Mouse (Mus musculus): ENCODE data around the gene Tirap. TPM values are rescaled to one million over a fixed set of nuclear protein-coding genes. Genes with fewer than 3 reads are reported as not detected.

The Tirap gene
- total RNA-seq (2021) = 1 to 10 TPM; 6.5 to 6.6 TPM

- intact Hi-C loops (cut with DNase I) = loop anchor here (5.0 kb wide), 1 partner anchor 337 kb away; no protein-coding TSS in a partner anchor
- peak; percentile 95 to 96 for DNase-seq
Measured at GRCm38 (mm10) chr9:35199772-35200471, at the start of gene Tirap, which contains the start of gene Srpr. Gene Tirap (minus strand): TSS chr9:35200291. Gene Srpr (plus strand): TSS chr9:35200175.

DNA sequence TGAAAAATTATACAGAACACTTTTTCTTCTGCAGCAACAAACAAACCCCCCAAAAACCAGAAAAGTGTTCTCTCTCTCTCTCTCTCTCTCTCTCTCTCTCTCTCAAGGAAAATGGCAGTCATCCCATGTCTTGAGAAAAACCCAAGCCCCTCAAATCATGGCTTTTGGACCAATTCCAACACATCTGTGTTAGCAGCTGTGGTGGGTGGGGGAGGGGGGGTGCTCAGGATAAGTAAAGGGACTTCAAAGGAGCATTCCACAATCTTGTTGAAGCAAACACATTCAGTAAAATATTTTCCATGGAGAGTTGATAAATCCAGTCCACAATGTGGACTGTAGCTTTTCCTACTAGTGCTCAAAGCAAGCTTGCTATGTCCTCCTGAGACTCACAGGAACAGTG is 49.4 kb upstream of the Tirap start:
- DNase-seq = no peak
- intact Hi-C loops (cut with DNase I) = no loop called here

DNA sequence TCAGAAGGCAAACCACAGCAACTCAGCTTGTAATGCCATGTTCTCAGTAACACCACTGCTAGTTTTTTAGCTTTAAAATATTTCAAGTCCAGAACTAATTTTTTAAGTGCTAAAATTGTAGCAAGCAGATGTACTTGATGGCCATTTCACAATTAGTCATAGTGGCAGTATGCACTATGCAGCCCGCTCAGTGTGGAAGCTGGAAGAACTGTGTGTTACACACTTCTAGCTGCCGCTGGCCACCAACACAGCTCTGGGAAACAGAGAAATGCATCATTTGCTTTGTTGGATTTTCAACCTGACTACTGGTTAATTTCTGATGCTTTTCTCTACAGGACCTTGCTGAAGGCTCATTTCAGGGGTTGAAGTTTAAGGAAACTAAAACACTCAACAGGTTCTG is 47.3 kb upstream of the Tirap start:
- intact Hi-C loops (cut with DNase I) = no loop called here

DNA sequence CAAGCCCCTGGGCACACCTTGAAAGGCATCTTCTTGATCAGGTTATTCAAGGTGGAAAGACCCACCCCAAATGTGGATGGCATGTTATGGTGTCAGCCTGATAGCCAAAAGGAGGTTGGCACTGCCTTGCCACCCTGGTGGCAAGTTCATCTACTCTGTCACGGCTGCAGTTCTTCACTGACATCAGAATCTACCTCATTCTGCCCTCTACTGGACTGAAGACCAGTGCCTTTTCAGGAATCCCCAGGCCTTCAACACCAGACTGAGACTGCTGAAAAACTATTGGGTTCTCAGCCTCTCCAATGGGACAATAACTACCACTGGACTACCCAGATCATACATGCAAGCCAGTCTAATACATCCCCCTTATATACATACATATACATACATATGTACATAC is 39.6 kb upstream of the Tirap start:
- no peak for DNase-seq
- intact Hi-C loops (cut with DNase I) = no loop called here

More for the DNA sequence above, 47.3 kb upstream of the Tirap start:
- DNase-seq = no peak

GRCm38 (mm10) chr9:35238915-35239571 is 39.0 kb upstream of the Tirap start:
- intact Hi-C loops (cut with DNase I) = no loop called here
- no peak for DNase-seq

- intact Hi-C loops (cut with DNase I) = no loop called here
Measured at GRCm38 (mm10) chr9:35238371-35238770, 38.3 kb upstream of the Tirap start.

GRCm38 (mm10) chr9:35235996-35236395 is 35.9 kb upstream of the Tirap start:
- intact Hi-C loops (cut with DNase I) = no loop called here
- DNase-seq = no peak

More at GRCm38 (mm10) chr9:35238371-35238770, 38.3 kb upstream of the Tirap start:
- DNase-seq = no peak

DNA sequence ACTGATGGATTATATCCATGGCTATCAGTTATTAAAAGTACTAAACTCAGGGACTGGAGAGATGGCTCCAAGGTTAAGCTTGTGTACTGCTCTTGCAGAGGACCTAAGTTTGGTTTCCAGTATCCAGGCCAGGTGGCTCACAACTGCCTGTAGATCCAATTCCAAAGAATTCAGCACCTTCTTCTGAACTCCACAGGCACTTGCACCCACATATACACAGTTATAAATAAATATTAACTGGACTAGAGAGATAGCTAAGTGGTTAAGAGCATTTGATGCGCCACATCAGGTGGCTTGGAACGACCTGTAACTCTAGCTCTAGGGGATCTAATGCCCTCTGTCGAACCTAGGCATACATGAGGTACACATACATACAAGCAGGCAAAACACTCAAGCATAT is 28.6 kb upstream of the Tirap start:
- intact Hi-C loops (cut with DNase I) = no loop called here
- no peak for DNase-seq

GRCm38 (mm10) chr9:35223466-35223865 is 23.4 kb upstream of the Tirap start:
- intact Hi-C loops (cut with DNase I) = no loop called here
- DNase-seq = no peak

DNA sequence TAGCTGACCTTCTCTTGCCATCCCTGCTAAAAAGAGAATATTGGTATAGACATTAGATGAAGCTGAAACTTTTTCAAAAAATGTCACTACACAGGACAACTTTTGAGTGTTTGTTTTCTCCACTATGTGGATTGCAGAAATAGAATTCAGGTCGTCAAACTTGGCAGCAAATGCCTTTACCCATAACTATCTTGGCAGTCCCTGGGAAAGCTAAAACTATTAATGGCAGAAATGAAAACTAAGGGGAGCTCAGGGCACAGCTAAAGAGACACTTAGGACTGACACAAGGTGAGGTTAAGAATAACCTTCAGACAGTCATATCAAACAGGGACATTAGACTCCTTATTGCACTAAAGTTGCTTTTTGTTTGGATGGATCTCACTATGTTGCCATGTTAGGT is 17.9 kb upstream of the Tirap start:
- intact Hi-C loops (cut with DNase I) = no loop called here
- DNase-seq = no peak

GRCm38 (mm10) chr9:35211573-35212511 is 11.8 kb upstream of the Tirap start:
- no peak for DNase-seq
- intact Hi-C loops (cut with DNase I) = loop anchor here (1.0 kb wide), 1 partner anchor 55 kb away; the partner anchor contains the start of genes Fam118b and Rpusd4

DNA sequence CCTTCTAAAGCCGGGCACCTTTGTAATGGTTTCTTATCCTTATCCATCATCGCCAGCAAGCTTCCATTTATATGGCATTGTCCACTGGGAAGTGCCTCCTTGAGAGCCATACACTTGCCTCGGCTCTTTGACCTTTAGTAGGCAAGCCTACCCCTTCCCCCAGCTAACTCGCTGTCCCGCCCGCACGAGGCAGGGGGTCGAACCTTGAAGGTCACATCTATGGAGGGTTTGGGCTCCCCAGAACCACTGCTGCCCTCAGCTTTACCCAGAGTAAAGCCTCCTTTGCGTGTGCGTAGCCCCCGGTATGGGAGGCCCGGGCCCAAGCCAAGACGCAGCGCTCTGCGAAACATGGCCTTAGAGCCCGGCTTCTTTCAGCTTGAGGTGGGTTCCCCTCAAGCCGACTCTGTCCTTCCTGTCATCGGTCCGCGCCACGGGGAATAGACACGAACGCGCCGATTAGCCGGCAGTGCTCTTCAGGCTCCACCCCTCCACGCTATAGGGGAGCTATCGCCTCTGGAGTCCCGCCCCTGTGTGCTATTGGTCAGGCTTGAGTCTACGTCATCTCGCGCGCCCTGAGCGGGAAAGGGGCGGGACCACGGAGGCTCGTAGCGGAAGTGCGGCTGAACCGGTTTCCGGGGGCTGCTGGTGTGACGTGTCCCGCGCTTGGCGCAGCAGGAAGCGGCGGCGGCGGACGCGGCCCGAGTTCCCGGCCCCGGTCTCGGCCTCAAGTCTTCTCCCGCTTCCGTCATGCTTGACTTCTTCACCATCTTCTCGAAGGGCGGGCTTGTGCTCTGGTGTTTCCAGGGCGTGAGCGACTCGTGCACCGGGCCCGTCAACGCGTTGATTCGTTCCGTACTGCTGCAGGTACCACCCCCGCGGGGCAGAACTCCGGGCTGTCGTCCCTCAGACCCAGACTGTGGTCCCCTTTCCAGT is 10.7 kb upstream of the Tirap start, which contains the start of gene Foxred1:
Gene Foxred1, minus strand, starts transcription at position 514 of the 933 bp plus-strand sequence.
- DNase-seq = peak; percentile 98
- intact Hi-C loops (cut with DNase I) = loop anchor here (1.0 kb wide), 1 partner anchor 56 kb away; the partner anchor contains the start of genes Fam118b and Rpusd4

GRCm38 (mm10) chr9:35204421-35204820 is 4.3 kb upstream of the Tirap start:
- intact Hi-C loops (cut with DNase I) = loop anchor here (5.0 kb wide), 1 partner anchor 333 kb away; no protein-coding TSS in a partner anchor
- DNase-seq = no peak

DNA sequence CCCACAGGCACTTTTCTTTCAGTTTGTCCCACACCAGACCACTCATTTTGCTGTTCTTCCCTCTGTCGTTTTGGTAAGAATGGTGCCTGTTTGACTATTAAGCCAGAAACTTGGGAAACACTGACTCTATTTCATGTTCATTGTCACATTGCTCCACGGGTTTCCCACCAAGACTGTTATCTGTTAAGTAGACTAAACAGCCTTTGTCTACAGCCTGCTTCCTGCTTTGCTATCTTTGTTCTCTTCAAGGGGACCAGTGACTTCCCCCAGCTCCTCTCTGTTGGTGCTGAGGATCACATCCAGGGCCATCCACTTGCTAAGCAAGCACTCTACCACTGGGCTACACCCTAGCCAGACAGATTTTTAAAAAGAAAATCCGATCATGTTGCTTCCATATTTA is 3.4 kb upstream of the Tirap start:
- no peak for DNase-seq
- intact Hi-C loops (cut with DNase I) = loop anchor here (5.0 kb wide), 1 partner anchor 334 kb away; no protein-coding TSS in a partner anchor

DNA sequence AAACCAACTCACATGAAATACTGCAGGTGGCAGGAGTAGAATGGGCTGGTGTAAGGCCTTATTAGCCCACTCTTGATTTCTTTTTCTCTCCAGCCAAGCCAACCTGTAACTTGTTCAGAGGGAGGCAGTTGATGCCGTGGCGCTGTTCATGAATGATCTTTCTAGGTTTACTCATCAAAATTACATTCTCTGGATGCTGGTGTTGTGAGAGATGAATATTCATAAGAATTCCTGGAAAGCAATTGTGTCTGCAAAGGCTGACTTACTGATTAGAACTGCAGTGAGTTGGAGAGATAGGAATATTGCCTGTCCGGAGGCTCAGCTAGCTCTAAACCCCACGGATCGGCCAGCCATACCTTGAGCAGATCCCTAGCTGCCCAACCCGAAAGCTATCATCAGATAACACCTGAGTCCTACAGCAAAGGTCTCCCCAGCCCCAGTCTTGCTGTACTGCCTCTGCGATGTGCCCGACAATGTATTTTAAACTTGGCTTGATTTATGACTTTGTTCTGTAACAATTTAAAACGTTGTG is 504 bp upstream of the Tirap start:
- no peak for DNase-seq
- intact Hi-C loops (cut with DNase I) = loop anchor here (5.0 kb wide), 1 partner anchor 337 kb away; no protein-coding TSS in a partner anchor

- DNase-seq = no peak
- intact Hi-C loops (cut with DNase I) = no loop called here
Measured at GRCm38 (mm10) chr9:35198945-35199771, 933 bp downstream of the Tirap start.

GRCm38 (mm10) chr9:35198351-35198750 is 1.7 kb downstream of the Tirap start:
- DNase-seq = no peak
- intact Hi-C loops (cut with DNase I) = no loop called here

DNA sequence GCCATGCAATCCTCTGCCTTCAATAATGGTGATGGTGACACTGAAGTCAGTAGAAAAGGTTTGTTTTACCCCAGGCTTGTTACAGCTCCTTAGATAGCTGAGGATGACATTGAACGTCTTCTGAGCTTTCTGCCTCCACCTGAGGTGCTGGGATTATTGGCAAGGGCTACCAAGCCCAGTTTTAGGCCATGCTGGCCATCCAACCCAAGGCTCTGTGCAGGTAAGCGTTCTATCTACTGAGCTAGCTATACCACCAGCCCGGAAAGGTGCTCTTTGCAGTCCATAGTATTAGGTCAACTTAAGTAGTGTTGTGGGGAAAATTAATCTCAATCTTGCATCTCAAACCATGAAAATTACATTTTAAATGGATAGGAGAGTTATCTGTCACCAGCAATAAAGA is 2.5 kb downstream of the Tirap start:
- intact Hi-C loops (cut with DNase I) = no loop called here
- DNase-seq = no peak

Measured in heart, postnatal 36 days (tissue).